ENCODE assay signal across 28 mouse cellular contexts in the genomic region with DNA sequence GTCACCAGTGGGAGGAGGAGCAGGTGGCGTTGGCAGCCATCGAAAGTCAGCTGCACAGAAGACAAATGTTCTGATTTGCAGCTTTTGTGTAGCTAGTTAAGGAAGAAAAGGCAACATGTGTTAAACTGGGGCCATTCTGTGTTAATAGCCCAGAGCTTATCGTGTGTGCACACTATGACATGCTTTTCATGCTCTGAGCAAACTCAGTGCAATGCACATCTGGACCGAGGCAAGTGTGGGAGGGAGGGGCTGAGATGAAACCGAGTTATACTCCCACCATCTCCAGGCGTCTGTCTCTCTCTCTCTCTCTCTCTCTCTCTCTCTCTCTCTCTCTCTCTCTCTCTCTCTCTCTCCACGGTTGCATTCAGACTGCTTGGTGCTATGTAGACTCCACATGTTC.
DNase-seq lines count a peak whose midpoint lies in the region; ATAC-seq and TF ChIP-seq lines count a peak whose summit lies in the region.
"Had no signal": no experiment of that assay in that cellular context is flagged by ENCODE, and none has a peak within 500 bp of the region (broad histone marks: within the 10 kb centered on the region; RNA-seq: fewer than 3 reads in every experiment).

No protein-coding gene starts in this region.

- no peak for DNase-seq in forebrain, embryonic 10.5 days (ENCODE audit: extremely low spot score, low spot score)
- DNase-seq in hindbrain, postnatal 0 days (ENCODE audit: low spot score), result no peak
- DNase-seq in neural tube, embryonic 11.5 days (ENCODE audit: low spot score), result peak; percentile 28
- no peak for DNase-seq in neural tube, embryonic 10.5 days (ENCODE audit: extremely low spot score, low spot score)
- DNase-seq in lung, postnatal 14 days, result no peak
- DNase-seq: adrenal gland, postnatal 25 days; cerebellum, adult 18-20 months; cerebellum, postnatal 10 days; heart, adult 2 months; heart, postnatal 4 days; kidney, adult 9 months; kidney, postnatal 10 days; lung, postnatal 4 days; right cerebral cortex, adult 18-20 months; right cerebral cortex, postnatal 4 days; thymus, postnatal 4 days had no signal

- no peak for TF ChIP-seq CTCF in hindbrain, postnatal 0 days (IDR thresholded peaks at IDR 0.05; ENCODE audit: low read depth)

- WGBS in forebrain, embryonic 15.5 days, result 60% methylated on average over 7 of the region's 7 CpGs
- WGBS in forebrain, embryonic 10.5 days, result 83% methylated on average over 7 of the region's 7 CpGs
- 58% methylated on average over 7 of the region's 7 CpGs for WGBS in hindbrain, postnatal 0 days
- WGBS in hindbrain, embryonic 16.5 days, result 52% methylated on average over 7 of the region's 7 CpGs
- 56% methylated on average over 7 of the region's 7 CpGs for WGBS in neural tube, embryonic 11.5 days
- WGBS in neural tube, embryonic 14.5 days, result 34% methylated on average over 7 of the region's 7 CpGs

- no peaks in the 10 kb centered on the region for H3K9me3 ChIP-seq in forebrain, embryonic 15.5 days
- H3K9me3 ChIP-seq in forebrain, embryonic 10.5 days, result no peaks in the 10 kb centered on the region
- no peaks in the 10 kb centered on the region for H3K9me3 ChIP-seq in hindbrain, postnatal 0 days (ENCODE audit: low read length)
- H3K9me3 ChIP-seq in hindbrain, embryonic 16.5 days (ENCODE audit: control insufficient read depth, low read length), result no peaks in the 10 kb centered on the region
- no peaks in the 10 kb centered on the region for H3K9me3 ChIP-seq in neural tube, embryonic 11.5 days (ENCODE audit: control insufficient read depth, low read length)
- H3K9me3 ChIP-seq in neural tube, embryonic 14.5 days (ENCODE audit: control insufficient read depth, low read length), result no peaks in the 10 kb centered on the region
- H3K9me3 ChIP-seq: embryonic facial prominence, embryonic 12.5 days; limb, embryonic 12.5 days; megakaryocyte, embryonic 14.5 days; midbrain, embryonic 12.5 days had no signal

- no peak overlapping the region for H3K27ac ChIP-seq in forebrain, embryonic 15.5 days (replicated peaks)
- no peak overlapping the region for H3K27ac ChIP-seq in forebrain, embryonic 10.5 days
- no peak overlapping the region for H3K27ac ChIP-seq in hindbrain, postnatal 0 days
- H3K27ac ChIP-seq in hindbrain, embryonic 16.5 days (ENCODE audit: low read depth, low read length), result no peak overlapping the region
- no peak overlapping the region for H3K27ac ChIP-seq in neural tube, embryonic 11.5 days (ENCODE audit: low read depth, low read length)
- H3K27ac ChIP-seq in neural tube, embryonic 14.5 days (ENCODE audit: low read depth, low read length), result no peak overlapping the region
- H3K27ac ChIP-seq: embryonic facial prominence, embryonic 12.5 days; heart, adult 2 months; limb, embryonic 12.5 days; midbrain, embryonic 12.5 days had no signal

- H3K36me3 ChIP-seq in forebrain, embryonic 15.5 days, result no peaks in the 10 kb centered on the region; the same call in 1 of the 2 replicates
- H3K36me3 ChIP-seq in forebrain, embryonic 10.5 days (replicated peaks), result peaks cover 4% of the 10 kb centered on the region; the same call in 1 of the 2 replicates
- no peaks in the 10 kb centered on the region for H3K36me3 ChIP-seq in hindbrain, postnatal 0 days (ENCODE audit: insufficient read depth, low read length)
- no peaks in the 10 kb centered on the region for H3K36me3 ChIP-seq in hindbrain, embryonic 16.5 days (ENCODE audit: control insufficient read depth, insufficient read depth, low read length)
- H3K36me3 ChIP-seq in neural tube, embryonic 11.5 days (ENCODE audit: control insufficient read depth, insufficient read depth, low read length), result no peaks in the 10 kb centered on the region
- H3K36me3 ChIP-seq in neural tube, embryonic 14.5 days (ENCODE audit: control insufficient read depth, insufficient read depth, low read length), result no peaks in the 10 kb centered on the region
- H3K36me3 ChIP-seq: embryonic facial prominence, embryonic 12.5 days; limb, embryonic 12.5 days; midbrain, embryonic 12.5 days had no signal

- no peaks in the 10 kb centered on the region for H3K4me1 ChIP-seq in forebrain, embryonic 15.5 days
- peaks cover 6% of the 10 kb centered on the region for H3K4me1 ChIP-seq in forebrain, embryonic 10.5 days
- H3K4me1 ChIP-seq in hindbrain, postnatal 0 days (ENCODE audit: insufficient read depth, low read length), result no peaks in the 10 kb centered on the region; the same call in 1 of the 2 replicates
- no peaks in the 10 kb centered on the region; the same call in 1 of the 2 replicates for H3K4me1 ChIP-seq in hindbrain, embryonic 16.5 days (ENCODE audit: control insufficient read depth, insufficient read depth, low read depth, low read length)
- H3K4me1 ChIP-seq in neural tube, embryonic 11.5 days (ENCODE audit: control insufficient read depth, insufficient read depth, low read length), result no peaks in the 10 kb centered on the region
- H3K4me1 ChIP-seq in neural tube, embryonic 14.5 days (ENCODE audit: control insufficient read depth, insufficient read depth, low read length), result peaks cover 8% of the 10 kb centered on the region; the same call in 1 of the 2 replicates
- H3K4me1 ChIP-seq: megakaryocyte, embryonic 14.5 days; midbrain, embryonic 12.5 days had no signal

- no peaks in the 10 kb centered on the region for H3K27me3 ChIP-seq in forebrain, embryonic 15.5 days
- H3K27me3 ChIP-seq in forebrain, embryonic 10.5 days (ENCODE audit: poor library complexity, severe bottlenecking), result no peaks in the 10 kb centered on the region
- H3K27me3 ChIP-seq in hindbrain, postnatal 0 days (ENCODE audit: insufficient read depth, low read length), result no peaks in the 10 kb centered on the region
- H3K27me3 ChIP-seq in hindbrain, embryonic 16.5 days (replicated peaks; ENCODE audit: control insufficient read depth, insufficient read depth, low read length), result no peaks in the 10 kb centered on the region
- no peaks in the 10 kb centered on the region for H3K27me3 ChIP-seq in neural tube, embryonic 11.5 days (ENCODE audit: control insufficient read depth, insufficient read depth, low read length)
- no peaks in the 10 kb centered on the region for H3K27me3 ChIP-seq in neural tube, embryonic 14.5 days (ENCODE audit: control insufficient read depth, insufficient read depth, low read length)
- H3K27me3 ChIP-seq: embryonic facial prominence, embryonic 12.5 days; heart, embryonic 12.5 days; limb, embryonic 12.5 days; megakaryocyte, embryonic 14.5 days; midbrain, embryonic 12.5 days had no signal

- H3K4me2 ChIP-seq in forebrain, embryonic 15.5 days (replicated peaks), result no peak overlapping the region
- no peak overlapping the region for H3K4me2 ChIP-seq in hindbrain, postnatal 0 days (ENCODE audit: low read depth, low read length)
- no peak overlapping the region for H3K4me2 ChIP-seq in hindbrain, embryonic 16.5 days (ENCODE audit: low read length)
- H3K4me2 ChIP-seq in neural tube, embryonic 11.5 days (ENCODE audit: low read depth), result no peak overlapping the region
- no peak overlapping the region for H3K4me2 ChIP-seq in neural tube, embryonic 14.5 days (ENCODE audit: low read depth, low read length)
- H3K4me2 ChIP-seq: embryonic facial prominence, embryonic 12.5 days; heart, embryonic 12.5 days; limb, embryonic 12.5 days; liver, embryonic 11.5 days; midbrain, embryonic 12.5 days had no signal

- no peak overlapping the region for H3K4me3 ChIP-seq in forebrain, embryonic 15.5 days
- H3K4me3 ChIP-seq in forebrain, embryonic 10.5 days, result no peak overlapping the region
- H3K4me3 ChIP-seq in hindbrain, postnatal 0 days (ENCODE audit: low read length), result no peak overlapping the region
- H3K4me3 ChIP-seq in hindbrain, embryonic 16.5 days (ENCODE audit: low read length), result no peak overlapping the region
- H3K4me3 ChIP-seq in neural tube, embryonic 11.5 days (ENCODE audit: low read depth, low read length), result no peak overlapping the region
- H3K4me3 ChIP-seq in neural tube, embryonic 14.5 days (ENCODE audit: low read depth, low read length), result no peak overlapping the region
- H3K4me3 ChIP-seq: embryonic facial prominence, embryonic 12.5 days; heart, adult 2 months; heart, embryonic 12.5 days; limb, embryonic 12.5 days; megakaryocyte, embryonic 14.5 days; midbrain, embryonic 12.5 days; myocyte had no signal

- 0 out of 2 replicates have a peak, but pooled peaks have one; percentile 5 for ATAC-seq in forebrain, embryonic 15.5 days (replicated peaks)
- 0 out of 2 replicates have a peak, but pooled peaks have one; percentile 31 for ATAC-seq in hindbrain, postnatal 0 days
- no peak for ATAC-seq in hindbrain, embryonic 16.5 days
- ATAC-seq in neural tube, embryonic 11.5 days (ENCODE audit: insufficient read depth, low FRiP score, low TSS enrichment), result no peak
- ATAC-seq in neural tube, embryonic 14.5 days (ENCODE audit: low read depth), result peak; percentile 44; the same call in 1 of the 2 replicates
- ATAC-seq: CD4-positive, CD25-positive, alpha-beta regulatory T cell, adult 4 months; intestine, postnatal 0 days had no signal

- H3K9ac ChIP-seq in forebrain, embryonic 15.5 days (replicated peaks), result no peak overlapping the region
- no peak overlapping the region for H3K9ac ChIP-seq in hindbrain, postnatal 0 days (replicated peaks; ENCODE audit: low read length)
- H3K9ac ChIP-seq in hindbrain, embryonic 16.5 days (ENCODE audit: low read depth, low read length), result no peak overlapping the region
- no peak overlapping the region for H3K9ac ChIP-seq in neural tube, embryonic 11.5 days (ENCODE audit: low read length)
- H3K9ac ChIP-seq in neural tube, embryonic 14.5 days (replicated peaks; ENCODE audit: low read depth, low read length), result no peak overlapping the region
- H3K9ac ChIP-seq: embryonic facial prominence, embryonic 12.5 days; heart, embryonic 12.5 days; limb, embryonic 12.5 days; midbrain, embryonic 12.5 days had no signal

Comparison
In these comparisons a context has a peak if more than half of its experiments do, and no peak if none do; other contexts are left out.
1. ATAC-seq: peak in forebrain, embryonic 15.5 days (single experiment), hindbrain, postnatal 0 days (single experiment) and neural tube, embryonic 14.5 days (single experiment); none in hindbrain, embryonic 16.5 days (single experiment) and neural tube, embryonic 11.5 days (single experiment).